Mouse (Mus musculus): ENCODE results near the gene Samd8.

DNA sequence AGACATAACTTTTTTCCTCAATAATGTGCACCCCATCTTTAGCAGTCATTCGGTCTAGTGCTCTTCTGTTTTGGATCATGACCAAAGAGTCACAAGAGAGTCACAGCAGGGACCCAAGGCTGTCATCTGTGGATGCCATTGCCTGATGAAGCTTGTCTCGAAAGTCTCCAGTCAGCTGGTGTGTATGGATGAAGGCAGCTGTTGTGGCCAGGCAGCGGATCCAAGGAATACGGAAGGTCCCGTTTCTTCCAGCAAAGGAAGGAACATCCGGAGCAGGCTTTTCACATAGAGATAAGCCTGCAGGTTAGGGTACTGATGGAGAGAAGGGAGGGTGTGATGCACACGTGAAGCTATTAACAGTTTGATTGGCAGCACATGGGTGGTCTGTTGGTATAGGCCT is 51.3 kb downstream of the Samd8 start:
- no peak for TF ChIP-seq USF1 (IDR thresholded peaks at IDR 0.05; ENCODE audit: low read depth, low read length)
- TF ChIP-seq IRF4 (IDR thresholded peaks at IDR 0.05; ENCODE audit: low read depth, low read length) = no peak
- TF ChIP-seq MAX (IDR thresholded peaks at IDR 0.05; ENCODE audit: low read length) = no peak
- no peak for TF ChIP-seq BHLHE40 (IDR thresholded peaks at IDR 0.05; ENCODE audit: low read depth, low read length)
- no peak for TF ChIP-seq POLR2A (IDR thresholded peaks at IDR 0.05; ENCODE audit: low read depth, low read length)
- no peak for TF ChIP-seq CTCF (conservative IDR thresholded peaks at IDR 0.05 in 1 of 2, IDR thresholded peaks at IDR 0.05 in 1 of 2; ENCODE audit: low read depth in 2 of 2, low read length in 2 of 2)
- no peak for TF ChIP-seq KAT2A (IDR thresholded peaks at IDR 0.05; ENCODE audit: insufficient replicate concordance, low read length)
- TF ChIP-seq GABPA (IDR thresholded peaks at IDR 0.05; ENCODE audit: insufficient replicate concordance, low read depth, low read length) = no peak
- no peak for TF ChIP-seq TCF12 (IDR thresholded peaks at IDR 0.05; ENCODE audit: low read depth, low read length)
- TF ChIP-seq JUN (IDR thresholded peaks at IDR 0.05; ENCODE audit: insufficient read depth, low read depth, low read length) = no peak
- TF ChIP-seq SMC3 (IDR thresholded peaks at IDR 0.05; ENCODE audit: low read depth, low read length) = no peak
